Mouse (Mus musculus) activated CD4-positive, CD25-positive, alpha-beta regulatory T cell, adult 4 months (primary cell): ENCODE results near the gene BC049352. TPM values are rescaled to one million over a fixed set of nuclear protein-coding genes. Genes with fewer than 3 reads are reported as not detected.

Experiments used
- ATAC-seq: one replicate; pipeline ENCODE4 v1.8.0; 2017
- polyA plus RNA-seq, 2 experiments: library from polyadenylated mRNA; unstranded; fragments of 100-300 nt; shearing (Covaris generic); gene quantifications; one replicate each; pipeline ENCODE4 v1.2.1; 2017

The BC049352 gene
- polyA plus RNA-seq, 2 experiments from 2014 or later: 2.2 to 2.8 TPM

- ATAC-seq: no peak
Measured at GRCm38 (mm10) chr9:45299231-45300006, 117.6 kb downstream of the BC049352 start.

Other genes starting within 250 kb of the BC049352 start
- 10 to 100 TPM; 34.0 to 38.4 TPM for gene Ube4a, start 216.4 kb upstream of the BC049352 start, polyA plus RNA-seq
- gene Cd3g, start 201.6 kb upstream of the BC049352 start, polyA plus RNA-seq: 1,000 to 10,000 TPM; 1,430 to 1,870 TPM
- 1,000 to 10,000 TPM in 1 of 2 experiments, 100 to 1,000 TPM in 1; 682 to 1,081 TPM for gene Cd3d, start 200.2 kb upstream of the BC049352 start, polyA plus RNA-seq
- gene Cd3e, start 172.4 kb upstream of the BC049352 start, polyA plus RNA-seq: 1,000 to 10,000 TPM in 1 of 2 experiments, 100 to 1,000 TPM in 1; 791 to 1,491 TPM
- gene Mpzl2, start 142.2 kb upstream of the BC049352 start, polyA plus RNA-seq: not detected
- 10 to 100 TPM; 10.2 to 11.9 TPM for gene Mpzl3, start 126.8 kb upstream of the BC049352 start, polyA plus RNA-seq
- gene Jaml, start 102.8 kb upstream of the BC049352 start, polyA plus RNA-seq: 10 to 100 TPM in 1 of 2 experiments, 1 to 10 TPM in 1; 8.3 to 19.6 TPM
- gene Scn2b, start 64.2 kb upstream of the BC049352 start, polyA plus RNA-seq: under 1 TPM; 0.19 to 0.42 TPM
- not detected for gene Scn4b, start 43.6 kb upstream of the BC049352 start, polyA plus RNA-seq
- gene Tmprss4, start 22.1 kb downstream of the BC049352 start, polyA plus RNA-seq: not detected
- 10 to 100 TPM; 44.4 to 57.1 TPM for gene Il10ra, start 87.1 kb downstream of the BC049352 start, polyA plus RNA-seq
- 1 to 10 TPM; 8.2 to 9.2 TPM for gene Tmprss13, start 137.1 kb downstream of the BC049352 start, polyA plus RNA-seq
- gene Fxyd6, start 188.2 kb downstream of the BC049352 start, polyA plus RNA-seq: 1 to 10 TPM in 1 of 2 experiments, not detected in 1; 1.1 TPM
- 1 to 10 TPM in 1 of 2 experiments, not detected in 1; 4.3 TPM for gene Fxyd2, start 217.7 kb downstream of the BC049352 start, polyA plus RNA-seq
- not detected for gene Dscaml1, start 244.6 kb downstream of the BC049352 start, polyA plus RNA-seq